Mouse (Mus musculus) ES-E14 (cell line): ENCODE results near the gene 9930111J21Rik2. TPM values are rescaled to one million over a fixed set of nuclear protein-coding genes. Genes with fewer than 3 reads are reported as not detected.
"Not testable (repeated sequence)": the region's sequence is repeated elsewhere in the genome, so short reads cannot be mapped to it uniquely, and the experiment has no call there.

Experiments
- DNase-seq: peaks from one replicate; pipeline ENCODE4 v3.0.0-alpha.2; 2013; ENCODE audit warnings: low read depth, low spot score
- H3K27ac ChIP-seq: 2 replicates; pipeline ENCODE4 v1.5.1; 2012; ENCODE audit warnings: low read depth, mild to moderate bottlenecking, low read length, moderate library complexity, mixed read lengths; ENCODE audit not compliant: poor library complexity, insufficient read depth, severe bottlenecking
- H3K36me3 ChIP-seq: 2 replicates; pipeline ENCODE4 v1.6.1; 2012; ENCODE audit warnings: mild to moderate bottlenecking, low read length, moderate library complexity, mixed read lengths; ENCODE audit not compliant: control insufficient read depth, poor library complexity, insufficient read depth, severe bottlenecking
- H3K4me1 ChIP-seq, 2 experiments: fragments of 150-350 bp in 1 of 2; sonication (generic) in 1 of 2; 2 replicates each; pipeline ENCODE4 v1.6.1; 2012; ENCODE audit warnings: low read length in 2 of 2, mild to moderate bottlenecking in 1 of 2, mixed read lengths in 1 of 2; ENCODE audit not compliant: control insufficient read depth in 2 of 2, insufficient read depth in 2 of 2, poor library complexity in 1 of 2
- H3K4me3 ChIP-seq, 2 experiments: fragments of 150-350 bp in 1 of 2; sonication (generic) in 1 of 2; 2 replicates each; pipeline ENCODE4 v1.5.1; 2012; ENCODE audit warnings: low read length in 2 of 2, low read depth in 1 of 2, mild to moderate bottlenecking in 1 of 2, mixed read lengths in 1 of 2; ENCODE audit not compliant: insufficient read depth in 1 of 2, poor library complexity in 1 of 2, severe bottlenecking in 1 of 2
- H3K9ac ChIP-seq: 2 replicates; pipeline ENCODE4 v1.6.1; 2012; ENCODE audit warnings: low read depth, mild to moderate bottlenecking, low read length, mixed read lengths; ENCODE audit not compliant: poor library complexity, insufficient read depth, severe bottlenecking
- H3K9me3 ChIP-seq: fragments of 150-350 bp; sonication (generic); 2 replicates; pipeline ENCODE4 v1.6.1; 2012; ENCODE audit warnings: low read depth, mild to moderate bottlenecking, low read length; ENCODE audit not compliant: control insufficient read depth, insufficient read depth
- in situ Hi-C, 2 experiments: fragments of 600-800 bp; cut with MboI; formaldehyde crosslinking; loops; one replicate each; pipeline ENCODE4 v1.15.1; 2025; ENCODE audit warnings: low sequenced_read_pairs in 2 of 2, inconsistent platforms in 1 of 2; ENCODE audit not compliant: unreplicated experiment in 2 of 2
- total RNA-seq: library from RNA; depleted of rRNA; stranded (reverse); fragments of 300-350 nt; gene quantifications from 2 replicates; pipeline ENCODE4 v1.2.3, GENCODE M21; 2012; rRNA removed

9930111J21Rik2 gene
- total RNA-seq, 1 experiment: 0.54 TPM

GRCm38 (mm10) chr11:48974686-48975085 is 76.4 kb downstream of the 9930111J21Rik2 start:
- DNase-seq, H3K36me3 ChIP-seq, H3K4me3 ChIP-seq, H3K4me1 ChIP-seq, H3K27ac ChIP-seq, H3K9ac ChIP-seq, in situ Hi-C loops, H3K9me3 ChIP-seq: not testable (repeated sequence)

Other genes with a start within 250 kb of the 9930111J21Rik2 start
- 47.8 and 52.8 TPM in 2 replicates for gene Trim41, start 233.9 kb downstream of the 9930111J21Rik2 start, total RNA-seq
- gene Trim7, start 225.1 kb downstream of the 9930111J21Rik2 start, total RNA-seq: 5.9 and 6.1 TPM in 2 replicates
- gene Gm12184, start 224.6 kb downstream of the 9930111J21Rik2 start, total RNA-seq: 11.4 and 12.2 TPM in 2 replicates
- 3.3 and 5.7 TPM in 2 replicates for gene Irgm1, start 179.6 kb downstream of the 9930111J21Rik2 start, total RNA-seq
- gene Gm5431, start 149.0 kb downstream of the 9930111J21Rik2 start, total RNA-seq: not detected in 2 replicates
- 2.0 and 2.1 TPM in 2 replicates for gene Psme2b, start 105.1 kb downstream of the 9930111J21Rik2 start, total RNA-seq
- not detected in 2 replicates for gene Olfr56, start 72.4 kb downstream of the 9930111J21Rik2 start, total RNA-seq
- 0.36 and 0.37 TPM in 2 replicates for gene 9930111J21Rik1, start 71.8 kb downstream of the 9930111J21Rik2 start, total RNA-seq
- not detected in 2 replicates for gene Gm12185, start 59.0 kb downstream of the 9930111J21Rik2 start, total RNA-seq
- 0.76 and 0.85 TPM in 2 replicates for gene Tgtp1, start 57.1 kb downstream of the 9930111J21Rik2 start, total RNA-seq
- gene Tgtp2, start 13.0 kb upstream of the 9930111J21Rik2 start, total RNA-seq: not detected in 2 replicates
- gene Ifi47, start 25.3 kb upstream of the 9930111J21Rik2 start, total RNA-seq: 0.22 TPM in 1 of 2 replicates, not detected in the other
- gene Olfr1396, start 63.6 kb upstream of the 9930111J21Rik2 start, total RNA-seq: not detected in 2 replicates
- not detected in 2 replicates for gene Olfr1395, start 91.0 kb upstream of the 9930111J21Rik2 start, total RNA-seq
- gene Olfr1394, start 103.1 kb upstream of the 9930111J21Rik2 start, total RNA-seq: not detected in 2 replicates
- 0.09 and 0.48 TPM in 2 replicates for gene Btnl9, start 135.9 kb upstream of the 9930111J21Rik2 start, total RNA-seq
- 25.2 and 28.7 TPM in 2 replicates for gene Zfp62, start 152.1 kb upstream of the 9930111J21Rik2 start, total RNA-seq
- 43.1 and 54.2 TPM in 2 replicates for gene Mgat1, start 192.9 kb upstream of the 9930111J21Rik2 start, total RNA-seq
- gene Olfr1393, start 227.1 kb upstream of the 9930111J21Rik2 start, total RNA-seq: not detected in 2 replicates
- not detected in 2 replicates for gene Olfr1392, start 234.0 kb upstream of the 9930111J21Rik2 start, total RNA-seq